Mouse (Mus musculus) layer of hippocampus, adult 18-20 months (tissue): Measurements from ENCODE around the gene Hcn2. TPM values are rescaled to one million over a fixed set of nuclear protein-coding genes. Genes with fewer than 3 reads are reported as not detected.
A peak's percentile ranks its signal among the peaks of the same experiment; 100 is the strongest.

Experiments
- DNase-seq, 2 experiments: peaks; one replicate each; pipeline ENCODE4 v3.0.0; 2022; ENCODE audit warnings: low spot score in 2 of 2
- total RNA-seq, 2 experiments: library from RNA; stranded (reverse); gene quantifications; 2 replicates each; pipeline ENCODE4 v1.2.3; 2021

Gene Hcn2
- total RNA-seq, 2 experiments from 2014 or later: 134 TPM

DNA sequence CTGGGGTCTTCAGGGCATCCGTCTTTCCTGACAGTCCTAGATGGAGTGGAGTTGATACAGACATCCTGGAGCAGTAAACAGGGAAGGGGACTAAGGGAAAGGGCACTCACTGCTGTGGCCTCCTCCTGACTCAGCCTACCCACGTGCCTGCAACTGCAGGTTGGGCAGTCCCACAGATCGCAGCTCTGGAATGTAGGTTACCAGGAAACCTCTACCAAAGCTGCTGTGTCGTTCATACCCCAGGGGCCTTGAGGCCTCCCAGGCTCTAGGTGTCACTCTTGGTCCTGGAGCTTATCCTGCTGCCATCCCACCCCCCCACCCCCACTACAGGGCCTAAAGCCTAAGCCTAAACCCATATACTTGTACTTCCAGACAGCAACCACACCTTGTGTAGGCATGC is 8.7 kb upstream of the Hcn2 start:
- no peak for DNase-seq

DNA sequence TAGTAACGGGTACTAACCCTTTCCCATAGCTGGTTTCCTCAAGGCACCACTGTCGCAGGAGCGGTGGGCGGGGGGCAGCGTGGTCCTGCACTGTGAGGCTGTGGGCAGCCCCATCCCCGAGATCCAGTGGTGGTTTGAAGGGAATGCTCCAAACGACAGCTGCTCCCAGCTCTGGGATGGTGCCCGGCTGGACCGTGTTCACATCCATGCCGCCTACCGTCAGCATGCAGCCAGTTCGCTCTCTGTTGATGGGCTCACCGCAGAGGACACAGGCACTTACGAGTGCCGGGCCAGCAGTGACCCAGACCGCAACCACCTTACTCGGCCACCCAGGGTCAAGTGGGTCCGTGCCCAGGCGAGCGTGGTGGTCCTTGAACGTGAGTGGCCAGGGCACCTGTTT is 7.8 kb upstream of the Hcn2 start:
- DNase-seq: no peak

DNA sequence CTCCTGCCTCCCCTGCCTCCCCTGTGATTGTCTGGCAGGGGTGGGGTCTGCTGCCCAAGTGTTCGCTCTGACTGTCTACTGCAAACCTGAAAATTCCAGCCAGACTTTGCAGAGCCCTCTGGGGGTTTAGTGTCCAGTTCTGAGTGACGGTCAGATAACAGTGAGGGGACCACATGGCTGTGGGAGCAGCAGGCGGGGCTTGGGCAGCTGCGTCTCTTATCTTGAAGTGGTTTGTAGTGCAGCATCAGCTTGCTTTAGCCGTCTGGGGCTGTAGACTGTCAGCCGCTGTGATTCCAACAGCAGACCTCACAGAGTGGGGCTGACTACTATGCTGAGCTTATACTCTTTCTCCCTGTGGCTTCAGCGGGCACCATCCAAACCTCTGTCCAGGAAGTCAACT is 7.1 kb upstream of the Hcn2 start:
- DNase-seq: no peak

DNA sequence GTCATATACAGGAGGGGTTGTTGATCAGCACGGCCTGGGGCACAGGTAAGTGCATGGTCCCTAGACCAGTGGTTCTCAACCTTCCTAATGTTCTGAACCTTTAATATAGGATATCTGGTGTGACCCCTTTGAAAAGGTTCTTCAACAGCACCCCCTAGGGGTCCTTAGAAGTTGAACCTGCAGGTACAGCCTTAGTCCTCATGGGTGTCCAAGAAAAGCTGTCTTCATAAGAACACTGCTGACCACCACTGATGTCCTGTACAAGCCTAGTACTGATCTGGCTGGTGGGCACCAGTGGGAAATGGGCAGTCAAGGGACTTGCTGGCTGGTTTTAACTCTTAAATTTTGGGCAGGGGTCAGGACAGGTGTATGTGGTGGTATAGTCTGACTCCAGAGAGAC is 4.4 kb upstream of the Hcn2 start:
- DNase-seq: no peak

- DNase-seq: peak; percentile 63 to 81
Observed at GRCm38 (mm10) chr10:79712499-79713126, 3.8 kb upstream of the Hcn2 start.

- DNase-seq: no peak
Observed at GRCm38 (mm10) chr10:79713163-79713562, 3.3 kb upstream of the Hcn2 start.

- DNase-seq: no peak
Observed at GRCm38 (mm10) chr10:79714996-79715395, 1.4 kb upstream of the Hcn2 start.

DNA sequence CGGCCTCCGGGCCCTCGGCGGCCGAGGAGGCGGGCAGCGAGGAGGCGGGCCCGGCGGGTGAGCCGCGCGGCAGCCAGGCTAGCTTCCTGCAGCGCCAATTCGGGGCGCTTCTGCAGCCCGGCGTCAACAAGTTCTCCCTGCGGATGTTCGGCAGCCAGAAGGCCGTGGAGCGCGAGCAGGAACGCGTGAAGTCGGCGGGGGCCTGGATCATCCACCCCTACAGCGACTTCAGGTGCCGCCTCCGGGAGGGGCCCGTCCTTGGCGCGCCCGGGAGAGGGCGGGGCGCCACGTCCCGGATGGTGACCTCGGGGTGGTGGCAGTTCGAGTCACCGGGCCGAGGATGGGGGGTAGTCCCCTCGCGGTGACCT is 538 bp downstream of the Hcn2 start:
- peak in 1 of 2 experiments; percentile 45 for DNase-seq

DNA sequence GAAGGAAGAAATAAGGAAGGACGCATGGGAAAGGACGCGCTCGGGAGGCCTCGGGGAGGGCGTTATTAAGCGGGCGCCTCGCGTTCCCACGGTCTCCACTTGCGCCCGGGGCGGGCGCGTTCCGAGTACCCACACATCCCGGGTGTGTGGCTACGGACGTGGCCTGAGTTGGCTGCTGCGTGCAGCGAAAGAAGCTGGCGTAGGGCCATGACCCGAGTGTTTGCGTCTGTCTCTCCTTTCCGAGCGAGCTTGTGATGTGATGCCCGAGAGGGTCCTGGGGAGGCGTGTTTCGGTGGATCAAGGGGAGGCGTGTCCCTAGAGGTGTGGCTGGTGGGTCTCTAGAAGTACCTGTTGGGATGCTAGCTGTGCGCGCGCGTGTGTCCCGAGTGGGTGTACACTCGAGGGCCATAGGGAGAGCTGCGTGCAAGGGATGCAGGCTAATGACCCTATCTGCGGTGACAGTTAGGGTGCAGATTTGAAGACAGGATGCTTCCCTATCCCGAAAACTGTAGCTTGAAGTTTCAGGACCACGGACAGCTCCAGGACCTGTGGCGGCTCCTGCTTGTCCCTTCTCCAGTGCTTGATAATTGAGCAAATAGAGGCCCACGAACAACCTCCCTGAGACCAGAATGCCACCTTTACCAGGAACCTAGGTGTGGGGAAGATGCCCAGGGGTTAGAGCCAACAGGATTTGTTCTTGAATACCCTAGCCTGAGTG is 1.4 kb downstream of the Hcn2 start:
- no peak for DNase-seq

GRCm38 (mm10) chr10:79721089-79721488 is 4.7 kb downstream of the Hcn2 start:
- DNase-seq: no peak

DNA sequence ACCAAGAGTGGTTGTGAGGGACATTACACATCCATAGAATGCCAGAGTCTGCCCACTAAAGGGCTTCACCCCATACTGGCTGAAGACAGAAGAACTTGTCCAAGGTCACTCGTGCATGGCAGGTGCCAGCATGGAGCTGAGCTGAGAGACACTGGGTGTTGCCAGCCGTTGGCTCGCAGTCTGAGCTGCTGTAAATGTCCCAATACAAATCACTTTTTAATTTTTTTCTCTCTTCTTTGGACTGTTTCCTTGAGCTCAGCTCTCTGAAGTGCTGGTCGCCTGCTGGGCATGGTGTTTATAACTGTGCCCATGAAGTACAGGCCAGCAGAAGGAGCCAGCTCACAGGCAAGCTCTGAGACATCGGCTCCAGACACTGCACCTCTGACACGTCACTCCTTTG is 6.6 kb downstream of the Hcn2 start:
- no peak for DNase-seq

DNA sequence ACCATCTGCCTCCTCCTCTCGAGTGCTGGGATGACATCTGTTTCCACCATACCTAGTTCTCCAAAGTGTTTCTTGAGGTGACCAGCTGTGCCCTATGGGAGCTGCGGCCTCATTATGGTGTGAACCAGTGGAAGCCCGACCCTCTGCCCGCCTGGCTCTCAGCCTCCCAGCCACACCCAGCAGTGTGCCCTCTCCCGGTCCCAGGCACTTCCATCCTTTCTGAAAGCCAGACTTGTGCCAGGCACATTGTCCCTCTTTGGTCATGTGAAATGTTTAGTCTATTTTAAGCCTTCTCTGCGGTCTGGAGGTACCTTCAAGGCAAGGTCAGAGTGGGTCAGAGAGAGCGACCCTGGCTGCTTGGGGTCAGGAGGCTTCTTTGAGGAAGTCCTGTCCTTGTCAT is 7.3 kb downstream of the Hcn2 start:
- DNase-seq: no peak

- no peak for DNase-seq
Observed at GRCm38 (mm10) chr10:79726090-79726489, 9.7 kb downstream of the Hcn2 start.

GRCm38 (mm10) chr10:79728323-79729249 is 12.2 kb downstream of the Hcn2 start:
- peak; percentile 56 to 63 for DNase-seq

- peak in 1 of 2 experiments; percentile 45 for DNase-seq
Observed at GRCm38 (mm10) chr10:79729357-79729965, 13.0 kb downstream of the Hcn2 start.

DNA sequence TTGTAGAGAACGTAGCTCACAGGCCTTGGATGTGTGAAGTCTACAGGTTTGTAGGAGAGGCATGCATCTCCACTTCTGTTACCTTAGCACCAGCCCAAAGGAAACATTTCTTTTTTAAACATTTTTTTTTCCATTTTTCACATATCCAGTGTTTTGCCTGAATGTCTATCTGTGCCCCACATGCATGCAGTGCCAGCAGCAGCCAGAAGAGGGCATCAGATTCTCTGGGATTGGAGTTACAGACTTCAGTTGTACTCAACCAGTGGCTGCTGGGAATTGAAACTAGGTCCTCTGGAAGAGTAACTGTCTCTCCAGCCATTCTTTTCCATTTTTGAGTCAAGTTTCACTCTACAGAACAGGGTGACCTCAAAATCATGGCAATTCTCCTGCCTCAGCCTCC is 16.1 kb downstream of the Hcn2 start:
- peak in 1 of 2 experiments; percentile 57 for DNase-seq

DNA sequence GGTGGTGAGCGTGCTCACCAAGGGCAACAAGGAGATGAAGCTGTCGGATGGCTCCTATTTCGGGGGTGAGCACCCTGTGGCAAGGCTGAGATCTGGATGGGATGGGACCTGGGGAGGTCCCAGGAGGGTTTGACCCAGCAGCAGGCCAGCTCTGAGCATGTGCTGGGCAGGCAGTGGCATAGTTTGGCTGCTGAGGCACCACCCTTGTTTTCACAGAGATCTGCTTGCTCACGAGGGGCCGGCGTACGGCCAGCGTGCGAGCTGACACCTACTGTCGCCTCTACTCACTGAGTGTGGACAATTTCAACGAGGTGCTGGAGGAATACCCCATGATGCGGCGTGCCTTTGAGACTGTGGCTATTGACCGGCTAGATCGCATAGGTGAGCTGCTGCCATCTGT is 17.4 kb downstream of the Hcn2 start:
- DNase-seq: no peak

- DNase-seq: no peak
Observed at GRCm38 (mm10) chr10:79735361-79735760, 18.9 kb downstream of the Hcn2 start.

DNA sequence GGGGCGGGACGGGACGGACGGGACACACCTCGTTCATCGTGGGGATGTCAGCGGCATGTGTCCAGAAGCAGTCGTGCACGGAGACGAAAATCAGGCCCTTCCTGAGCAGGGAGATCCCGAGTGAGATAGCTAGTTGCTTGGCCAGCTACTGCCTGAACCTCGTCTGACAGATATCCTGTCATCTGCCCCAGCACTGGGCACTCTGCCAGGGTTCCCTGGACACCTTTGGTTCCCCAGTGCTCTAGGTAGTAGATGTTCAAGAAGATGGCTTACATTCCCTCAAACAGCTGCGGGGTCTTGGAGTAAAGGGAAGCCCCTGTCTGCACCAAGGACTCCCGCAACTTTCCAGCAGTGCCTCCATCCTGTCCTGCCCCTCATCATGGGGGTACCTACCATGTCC is 20.3 kb downstream of the Hcn2 start:
- no peak for DNase-seq

GRCm38 (mm10) chr10:79738259-79738658 is 21.8 kb downstream of the Hcn2 start:
- no peak for DNase-seq

DNA sequence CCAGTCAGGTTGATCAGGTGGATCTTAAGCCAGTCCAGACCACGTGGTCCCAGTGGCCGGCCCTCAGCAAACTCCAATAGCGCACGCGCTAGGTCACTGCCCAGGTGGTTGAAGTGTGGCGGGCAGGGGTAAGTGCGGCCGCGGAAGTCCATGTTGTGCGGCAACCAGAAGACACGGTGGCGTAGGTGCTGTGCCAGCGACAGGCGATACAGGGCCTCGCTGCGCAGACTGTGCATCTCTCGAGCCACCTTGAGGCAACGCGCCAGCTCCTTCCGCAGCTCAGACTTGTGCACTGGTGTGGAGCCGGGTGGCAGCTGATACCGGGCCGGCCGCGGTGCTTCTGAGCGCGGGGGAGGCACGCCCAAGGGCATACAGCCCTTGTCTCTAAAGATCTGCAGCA is 22.8 kb downstream of the Hcn2 start:
- no peak for DNase-seq

DNA sequence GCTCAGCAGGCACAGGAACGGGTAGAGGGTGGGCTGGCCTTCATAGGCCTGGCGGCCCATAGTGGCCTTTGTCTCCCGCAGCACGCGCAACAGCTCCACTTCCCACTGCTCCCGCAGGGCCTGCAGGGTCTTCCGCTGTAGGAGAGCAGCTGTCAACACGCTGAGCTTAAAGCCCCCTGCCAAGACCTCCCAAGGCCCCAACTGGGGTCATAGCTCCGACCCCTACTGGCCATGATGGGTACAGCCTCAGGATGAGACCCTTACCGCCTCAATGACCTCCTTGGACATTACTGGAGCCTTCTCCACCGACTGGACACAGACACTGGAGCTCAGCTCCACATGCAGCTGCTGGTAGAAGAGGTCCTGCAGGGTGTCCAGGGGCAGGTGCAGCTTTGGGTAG is 24.4 kb downstream of the Hcn2 start:
- DNase-seq: no peak
